Mouse (Mus musculus) heart, postnatal 14 days (tissue): ENCODE measurements at regions not wholly inside any gene's neighbourhood (a gene's known extent, or its start where the extent isn't known, plus 50 kb on each side); places are given as distances from the start of the nearest gene placed in this dataset.

Source experiments
- DNase-seq, 2 experiments: peaks; one replicate each; pipeline ENCODE4 v3.0.0; 2021 to 2022
- intact Hi-C: fragments of 180-260 bp; cut with DNase I; formaldehyde crosslinking; loops from one replicate; pipeline ENCODE4 v1.15.1; 2025

GRCm38 (mm10) chr10:7271156-7271555 is 59.1 kb upstream of the Cnksr3 start:
- DNase-seq, result no peak
- intact Hi-C loops, result no loop called here

GRCm38 (mm10) chr10:7268386-7269033 is 56.5 kb upstream of the Cnksr3 start:
- no peak for DNase-seq
- intact Hi-C loops, result no loop called here

GRCm38 (mm10) chr10:7267903-7268302 is 55.9 kb upstream of the Cnksr3 start:
- intact Hi-C loops, result no loop called here

GRCm38 (mm10) chr10:7267106-7267505 is 55.1 kb upstream of the Cnksr3 start:
- DNase-seq, result no peak
- intact Hi-C loops, result no loop called here

More at GRCm38 (mm10) chr10:7267903-7268302, 55.9 kb upstream of the Cnksr3 start:
- no peak for DNase-seq

DNA sequence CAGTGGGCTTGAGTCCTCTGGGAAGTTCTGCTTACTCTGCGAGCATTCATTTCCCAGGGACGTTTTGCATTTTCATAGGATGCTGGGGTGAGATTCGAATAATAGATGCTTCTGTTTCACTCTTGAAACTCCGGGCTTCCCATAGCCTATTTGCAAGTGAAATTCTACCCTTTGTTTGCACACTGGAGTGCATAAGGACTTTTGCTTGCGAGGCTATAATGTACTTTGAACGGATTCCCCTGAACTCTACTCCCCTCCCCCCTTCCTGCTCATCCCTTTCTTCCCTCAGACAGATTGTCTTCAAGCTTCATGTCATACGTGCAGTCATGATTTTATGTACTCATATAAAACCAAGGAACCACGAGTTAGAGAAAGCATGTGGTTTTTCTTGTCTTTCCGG is 53.4 kb upstream of the Cnksr3 start:
- intact Hi-C loops, result no loop called here
- no peak for DNase-seq

DNA sequence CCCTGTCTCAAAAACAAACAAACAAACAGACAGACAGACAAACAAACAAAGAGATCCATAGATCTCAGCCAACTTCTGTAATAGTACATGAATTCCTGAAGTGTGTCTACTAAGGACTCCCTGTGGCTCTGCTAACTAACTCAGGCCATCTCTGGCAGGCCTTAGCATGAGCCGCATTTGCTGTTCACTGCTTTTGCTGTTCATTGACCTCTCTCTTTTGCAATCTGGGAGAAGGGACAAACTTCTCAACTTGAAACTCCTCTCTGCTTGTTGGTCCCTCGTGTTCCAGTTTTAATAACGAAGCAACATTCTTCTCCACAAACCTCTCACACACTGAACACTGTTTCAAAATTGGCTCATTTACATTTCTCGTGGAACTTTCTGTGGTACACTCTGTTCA is 52.7 kb upstream of the Cnksr3 start:
- intact Hi-C loops, result no loop called here
- DNase-seq, result no peak
